Mouse (Mus musculus) intestine, embryonic 16.5 days (tissue): ENCODE data around the gene Evx2. TPM values are rescaled to one million over a fixed set of nuclear protein-coding genes. Genes with fewer than 3 reads are reported as not detected.

ENCODE experiments used
- ATAC-seq: fragments of 200-750 bp; cut with Nextera tagmentation; 2 replicates; pipeline ENCODE4 v1.8.0; 2017; ENCODE audit warnings: moderate TSS enrichment, moderate library complexity
- H3K27ac ChIP-seq: fragments of 300-500 bp; sonication (generic); 2 replicates; pipeline ENCODE4 v1.5.1; 2014; ENCODE audit warnings: mild to moderate bottlenecking, low read length
- H3K27me3 ChIP-seq: fragments of 300-500 bp; sonication (generic); replicated peaks from 2 replicates; pipeline ENCODE4 v1.6.1; 2014; ENCODE audit warnings: low read length, control low read depth, mixed read lengths; ENCODE audit not compliant: control insufficient read depth, insufficient read depth
- H3K36me3 ChIP-seq: fragments of 300-500 bp; sonication (generic); 2 replicates; pipeline ENCODE4 v1.6.1; 2014; ENCODE audit warnings: low read length, control low read depth; ENCODE audit not compliant: control insufficient read depth, insufficient read depth
- H3K4me1 ChIP-seq: fragments of 300-500 bp; sonication (generic); 2 replicates; pipeline ENCODE4 v1.6.1; 2014; ENCODE audit warnings: low read length, control low read depth, mixed read lengths; ENCODE audit not compliant: control insufficient read depth, insufficient read depth
- H3K4me2 ChIP-seq: fragments of 300-500 bp; sonication (generic); 2 replicates; pipeline ENCODE4 v1.6.1; 2014; ENCODE audit warnings: low read depth, low read length, control low read depth
- H3K4me3 ChIP-seq: fragments of 300-500 bp; sonication (generic); 2 replicates; pipeline ENCODE4 v1.5.1; 2014; ENCODE audit warnings: mild to moderate bottlenecking, low read length
- H3K9ac ChIP-seq: fragments of 300-500 bp; sonication (generic); 2 replicates; pipeline ENCODE4 v1.6.1; 2014; ENCODE audit warnings: low read depth, low read length
- H3K9me3 ChIP-seq: fragments of 300-500 bp; sonication (generic); 2 replicates; pipeline ENCODE4 v1.6.1; 2016; ENCODE audit warnings: low read length, control low read depth; ENCODE audit not compliant: control insufficient read depth
- WGBS: fragments of 180-500 bp; shearing (Covaris S2); extraction: QIAGEN DNeasy Blood & Tissue Kit; methylation state at CpG from one replicate; pipeline ENCODE4 v1.1.7; 2014; 5-methylcytosine and 5-hydroxymethylcytosine counted together
- microRNA-seq: library from miRNA; unstranded; fragments of <30 nt; microRNA quantifications from one replicate; pipeline ENCODE4, GENCODE M21; 2016
- polyA plus RNA-seq: library from polyadenylated mRNA; unstranded; fragments of >200 nt; fragmentation: Nextera tagmentation; extraction: Ambion mirVana; gene quantifications from 2 replicates; pipeline ENCODE4 v1.2.1, GENCODE M21; 2015

The Evx2 gene
- polyA plus RNA-seq, 1 experiment from 2014 or later = 0.05 TPM

- no peaks in the 10 kb centered on the region for H3K36me3 ChIP-seq
- 78% methylated on average over 5 of the region's 5 CpGs for WGBS
- H3K9ac ChIP-seq = no peak overlapping the region
- no peaks in the 10 kb centered on the region for H3K27me3 ChIP-seq
- no peak overlapping the region for H3K4me3 ChIP-seq
- H3K9me3 ChIP-seq = no peaks in the 10 kb centered on the region
- no peak overlapping the region for H3K27ac ChIP-seq
- ATAC-seq = no peak
- H3K4me1 ChIP-seq = no peaks in the 10 kb centered on the region
- H3K4me2 ChIP-seq = no peak overlapping the region
Measured at GRCm38 (mm10) chr2:74606087-74606760, 53.1 kb downstream of the Evx2 start.

GRCm38 (mm10) chr2:74604011-74604410 lies 55.3 kb downstream of the Evx2 start:
- no peak overlapping the region for H3K9ac ChIP-seq
- H3K36me3 ChIP-seq = no peaks in the 10 kb centered on the region
- 65% methylated on average over 3 of the region's 3 CpGs for WGBS
- H3K9me3 ChIP-seq = no peaks in the 10 kb centered on the region
- no peaks in the 10 kb centered on the region for H3K27me3 ChIP-seq
- H3K4me1 ChIP-seq = no peaks in the 10 kb centered on the region
- ATAC-seq = no peak
- no peak overlapping the region for H3K27ac ChIP-seq
- no peak overlapping the region for H3K4me2 ChIP-seq
- no peak overlapping the region for H3K4me3 ChIP-seq

Small RNAs within 50 kb of the gene (microRNA-seq; reads per million reads assigned to microRNA genes)
- not detected for gene Gm44463

Other genes starting within 250 kb of the Evx2 start
- 17.9 and 18.4 TPM in 2 replicates for gene Lnpk, start 80.1 kb downstream of the Evx2 start, polyA plus RNA-seq
- gene Hoxd13, start 8.8 kb upstream of the Evx2 start, polyA plus RNA-seq = 0.18 and 0.32 TPM in 2 replicates
- gene Hoxd12, start 15.5 kb upstream of the Evx2 start, polyA plus RNA-seq = 0.32 and 0.60 TPM in 2 replicates
- 0.69 and 1.1 TPM in 2 replicates for gene Hoxd11, start 20.0 kb upstream of the Evx2 start, polyA plus RNA-seq
- 3.7 and 4.4 TPM in 2 replicates for gene Hoxd10, start 32.4 kb upstream of the Evx2 start, polyA plus RNA-seq
- gene Hoxd9, start 38.2 kb upstream of the Evx2 start, polyA plus RNA-seq = 1.8 and 2.5 TPM in 2 replicates
- 3.1 TPM in 2 replicates for gene Hoxd8, start 45.1 kb upstream of the Evx2 start, polyA plus RNA-seq
- gene Hoxd3, start 52.4 kb upstream of the Evx2 start, polyA plus RNA-seq = 13.4 and 15.1 TPM in 2 replicates
- gene Hoxd4, start 52.4 kb upstream of the Evx2 start, polyA plus RNA-seq = 0.91 and 0.95 TPM in 2 replicates
- 0.24 TPM in 1 of 2 replicates, not detected in the other for gene Gm28230, start 67.2 kb upstream of the Evx2 start, polyA plus RNA-seq
- gene Hoxd1, start 103.4 kb upstream of the Evx2 start, polyA plus RNA-seq = 0.10 and 0.11 TPM in 2 replicates
- gene Mtx2, start 166.2 kb upstream of the Evx2 start, polyA plus RNA-seq = 102 and 103 TPM in 2 replicates